Mouse (Mus musculus) midbrain, embryonic 14.5 days (tissue): ENCODE measurements at regions not wholly inside any gene's neighbourhood (a gene's known extent, or its start where the extent isn't known, plus 50 kb on each side); places are given as distances from the start of the nearest gene placed in this dataset.

Source experiments
- ATAC-seq: fragments of 200-750 bp; cut with Nextera tagmentation; 2 replicates; pipeline ENCODE4 v1.8.0; 2017; ENCODE audit warnings: moderate number of reproducible peaks, moderate library complexity; ENCODE audit not compliant: low FRiP score, low TSS enrichment
- DNase-seq: peaks from one replicate; pipeline ENCODE4 v3.0.0-alpha.2; 2015
- H3K27ac ChIP-seq: fragments of 300-500 bp; sonication (generic); replicated peaks from 2 replicates; pipeline ENCODE4 v1.5.1; 2014; ENCODE audit warnings: mild to moderate bottlenecking, low read depth, low read length, moderate library complexity
- H3K27me3 ChIP-seq: fragments of 300-500 bp; sonication (generic); 2 replicates; pipeline ENCODE4 v1.6.1; 2014; ENCODE audit warnings: low read length, control low read depth, mixed read lengths; ENCODE audit not compliant: control insufficient read depth, insufficient read depth
- H3K36me3 ChIP-seq: fragments of 300-500 bp; sonication (generic); 2 replicates; pipeline ENCODE4 v1.6.1; 2014; ENCODE audit warnings: low read length, control low read depth; ENCODE audit not compliant: control insufficient read depth, insufficient read depth
- H3K4me1 ChIP-seq: fragments of 300-500 bp; sonication (generic); 2 replicates; pipeline ENCODE4 v1.6.1; 2014; ENCODE audit warnings: mild to moderate bottlenecking, antibody characterized with exemption, low read length, control low read depth; ENCODE audit not compliant: control insufficient read depth, insufficient read depth
- H3K4me2 ChIP-seq: fragments of 300-500 bp; sonication (generic); 2 replicates; pipeline ENCODE4 v1.6.1; 2014; ENCODE audit warnings: mild to moderate bottlenecking, low read length, moderate library complexity
- H3K4me3 ChIP-seq: fragments of 300-500 bp; sonication (generic); replicated peaks from 2 replicates; pipeline ENCODE4 v1.5.1; 2014; ENCODE audit warnings: low read depth, low read length
- H3K9ac ChIP-seq: fragments of 300-500 bp; sonication (generic); replicated peaks from 2 replicates; pipeline ENCODE4 v1.6.1; 2014; ENCODE audit warnings: mild to moderate bottlenecking, low read length, moderate library complexity
- H3K9me3 ChIP-seq: fragments of 300-500 bp; sonication (generic); 2 replicates; pipeline ENCODE4 v1.6.1; 2016; ENCODE audit warnings: low read length, control low read depth, mixed read lengths; ENCODE audit not compliant: control insufficient read depth
- whole genome bisulfite sequencing: fragments of 180-500 bp; shearing (Covaris S2); extraction: QIAGEN DNeasy Blood & Tissue Kit; methylation state at CpG from one replicate; pipeline ENCODE4 v1.1.7; 2014; 5-methylcytosine and 5-hydroxymethylcytosine counted together

DNA sequence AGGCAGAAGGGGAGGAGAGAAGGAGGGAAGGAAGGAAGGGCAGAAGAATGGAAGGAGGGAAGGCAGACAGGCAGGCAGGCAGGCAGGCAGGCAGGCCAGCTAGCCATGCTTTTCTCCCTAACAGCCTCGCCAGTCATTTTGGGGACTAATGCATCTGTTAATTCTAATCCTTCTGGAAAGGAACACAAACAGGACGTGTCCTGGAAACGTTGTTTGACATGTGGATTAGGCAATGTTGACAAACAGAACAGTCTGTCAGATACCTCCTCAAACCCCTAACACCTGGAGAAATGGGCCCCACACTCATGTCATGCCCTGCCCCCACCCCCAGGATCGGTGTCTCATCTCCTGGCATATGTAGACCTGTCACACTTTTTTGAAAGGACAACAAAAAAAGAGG lies 206.7 kb upstream of the Adamts9 start:
- Histone ChIP-seq H3K4me2 (no peak overlapping the region), H3K27ac (no peak overlapping the region), H3K4me1 (no peaks in the 10 kb centered on the region), H3K9ac (no peak overlapping the region), H3K36me3 (no peaks in the 10 kb centered on the region), H3K9me3 (no peaks in the 10 kb centered on the region), H3K4me3 (no peak overlapping the region), H3K27me3 (no peaks in the 10 kb centered on the region)
- DNase-seq (no peak), ATAC-seq (no peak)
- 51% methylated on average over 4 of the region's 4 CpGs for WGBS

DNA sequence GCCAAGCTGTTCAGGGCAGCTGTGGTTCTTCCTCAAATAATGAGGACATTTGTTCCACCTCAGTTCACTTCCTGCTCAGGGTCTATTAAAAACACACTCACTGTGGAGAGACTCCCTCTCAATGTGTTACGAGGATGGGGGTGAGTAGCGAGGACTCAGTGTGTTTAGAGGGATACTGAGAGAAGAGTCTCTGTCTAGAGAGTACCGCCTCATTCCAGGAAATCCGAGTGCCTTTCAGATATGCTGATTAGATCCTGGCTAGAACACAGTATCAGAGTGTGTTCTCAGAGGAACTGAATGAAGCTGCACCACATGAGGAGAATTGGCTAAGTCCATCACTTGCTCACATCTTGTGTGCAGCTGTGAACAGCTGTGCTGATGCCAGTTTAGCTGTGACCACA lies 197.0 kb upstream of the Adamts9 start:
- peak; percentile 9 for DNase-seq
- Histone ChIP-seq H3K9ac (no peak overlapping the region), H3K4me1 (no peaks in the 10 kb centered on the region), H3K4me3 (no peak overlapping the region), H3K36me3 (no peaks in the 10 kb centered on the region), H3K9me3 (no peaks in the 10 kb centered on the region), H3K4me2 (no peak overlapping the region), H3K27me3 (no peaks in the 10 kb centered on the region), H3K27ac (no peak overlapping the region)
- WGBS, result 45% methylated on average over 4 of the region's 4 CpGs
- no peak for ATAC-seq

DNA sequence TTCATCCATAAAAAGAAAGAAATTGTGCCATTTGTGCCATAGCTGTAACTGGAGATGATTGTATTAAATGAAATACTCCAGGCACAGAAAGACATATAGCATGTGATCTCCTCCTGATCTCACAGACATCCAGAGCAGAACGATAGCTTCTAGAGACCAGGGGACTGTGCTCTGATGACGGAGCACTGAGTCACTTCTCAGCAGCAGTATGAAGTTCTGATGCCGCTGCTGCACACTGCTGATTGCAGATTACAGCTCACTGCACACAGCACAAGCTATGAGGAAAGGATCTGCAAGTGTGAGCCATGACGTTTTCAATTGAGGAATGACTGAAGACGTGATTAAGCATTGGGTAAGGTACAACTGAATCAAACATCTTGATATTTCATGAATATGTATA lies 190.6 kb upstream of the Adamts9 start:
- no peak for ATAC-seq
- no peak overlapping the region for H3K4me3 ChIP-seq
- no peak overlapping the region for H3K4me2 ChIP-seq
- DNase-seq, result no peak
- 67% methylated on average over 5 of the region's 5 CpGs for WGBS
- no peaks in the 10 kb centered on the region for H3K27me3 ChIP-seq
- no peaks in the 10 kb centered on the region for H3K4me1 ChIP-seq
- H3K9ac ChIP-seq, result no peak overlapping the region
- H3K27ac ChIP-seq, result no peak overlapping the region
- H3K9me3 ChIP-seq, result no peaks in the 10 kb centered on the region
- H3K36me3 ChIP-seq, result no peaks in the 10 kb centered on the region

DNA sequence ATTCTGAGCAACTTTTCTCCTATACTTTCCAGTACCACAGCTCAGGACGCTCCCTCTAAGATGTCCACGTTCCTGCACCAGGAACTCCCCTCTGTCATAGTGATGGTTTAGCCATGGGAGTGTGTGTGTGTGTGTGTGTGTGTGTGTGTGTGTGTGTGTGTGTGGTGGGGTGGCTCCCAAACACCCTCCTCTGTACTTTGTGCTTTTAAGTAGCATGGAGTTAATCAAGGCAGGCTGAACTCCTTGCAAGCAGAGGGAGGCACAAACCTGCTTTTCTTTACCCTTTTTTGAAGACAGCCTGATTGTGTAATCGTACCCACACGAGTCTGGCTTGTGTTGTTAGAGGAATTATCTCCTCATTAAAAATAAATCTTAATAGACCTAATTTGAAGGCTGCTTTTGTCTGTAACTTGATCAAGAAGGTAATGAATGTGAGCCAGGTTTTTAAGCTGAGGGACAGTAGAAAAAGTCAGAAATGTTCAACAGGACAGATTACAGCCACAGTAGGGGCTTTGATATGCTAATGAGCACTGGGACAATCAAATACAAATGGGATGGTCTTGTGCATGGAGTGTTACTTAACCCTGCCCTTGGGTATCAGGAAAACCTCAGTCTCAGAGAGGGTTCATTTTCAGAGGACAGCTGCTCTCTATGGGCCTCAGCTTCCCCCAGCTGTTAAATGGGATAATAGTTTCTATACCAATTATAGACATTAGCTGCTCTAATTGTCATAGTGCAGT lies 187.8 kb upstream of the Adamts9 start:
- ATAC-seq (no peak), DNase-seq (no peak)
- Histone ChIP-seq H3K36me3 (no peaks in the 10 kb centered on the region), H3K4me3 (no peak overlapping the region), H3K4me2 (no peak overlapping the region), H3K9me3 (no peaks in the 10 kb centered on the region), H3K4me1 (no peaks in the 10 kb centered on the region), H3K9ac (no peak overlapping the region), H3K27me3 (no peaks in the 10 kb centered on the region), H3K27ac (no peak overlapping the region)
- WGBS, result 28% methylated on average over 4 of the region's 4 CpGs

DNA sequence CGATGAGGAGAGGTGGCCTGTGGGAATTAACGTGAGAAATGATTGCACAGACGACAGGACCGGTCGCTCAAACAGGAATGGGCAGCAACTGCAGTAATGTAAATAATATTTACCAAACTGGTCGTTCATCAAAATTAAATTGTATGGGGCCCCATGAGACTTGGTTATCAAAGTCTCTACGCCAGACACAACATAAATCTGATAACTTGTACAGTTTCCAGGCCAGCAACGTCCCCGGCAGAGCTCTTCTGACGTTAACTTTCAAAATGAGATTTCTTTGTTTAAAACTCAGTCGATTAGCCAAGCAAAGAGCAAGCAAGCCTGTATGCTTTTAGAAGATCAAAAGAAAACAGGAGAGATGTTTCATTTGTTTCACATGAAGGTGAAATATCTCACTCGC lies 176.2 kb upstream of the Adamts9 start:
- Histone ChIP-seq H3K4me1 (no peaks in the 10 kb centered on the region), H3K4me3 (no peak overlapping the region), H3K9ac (no peak overlapping the region), H3K27me3 (no peaks in the 10 kb centered on the region), H3K9me3 (no peaks in the 10 kb centered on the region), H3K27ac (no peak overlapping the region), H3K4me2 (no peak overlapping the region), H3K36me3 (no peaks in the 10 kb centered on the region)
- DNase-seq, result no peak
- ATAC-seq, result no peak
- whole genome bisulfite sequencing, result 88% methylated on average over 12 of the region's 12 CpGs

DNA sequence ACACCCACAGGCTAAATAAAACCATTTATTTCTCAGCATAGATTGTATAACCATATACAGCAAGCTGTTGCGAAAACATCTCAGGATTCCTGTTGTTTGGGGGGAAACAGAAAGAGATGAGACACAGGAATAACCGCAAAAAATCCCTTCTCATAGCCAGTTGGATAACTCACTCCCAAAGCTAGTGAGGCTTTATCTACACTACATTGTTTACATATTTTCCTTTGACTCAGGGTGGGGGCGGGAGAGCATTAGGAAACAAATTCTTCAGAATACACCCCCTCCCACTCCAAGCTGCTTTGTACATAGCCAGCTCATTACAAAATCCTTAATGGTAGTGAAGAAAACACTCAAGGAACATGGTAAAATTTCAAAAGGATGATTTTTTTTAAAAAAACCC lies 170.1 kb upstream of the Adamts9 start:
- ATAC-seq (no peak), DNase-seq (no peak)
- no peaks in the 10 kb centered on the region for H3K27me3 ChIP-seq
- 92% methylated on average over 3 of the region's 3 CpGs for WGBS
- H3K4me1 ChIP-seq, result no peaks in the 10 kb centered on the region
- no peaks in the 10 kb centered on the region for H3K36me3 ChIP-seq
- no peaks in the 10 kb centered on the region for H3K9me3 ChIP-seq
- H3K27ac ChIP-seq, result no peak overlapping the region
- H3K4me3 ChIP-seq, result no peak overlapping the region
- H3K9ac ChIP-seq, result no peak overlapping the region
- no peak overlapping the region for H3K4me2 ChIP-seq

DNA sequence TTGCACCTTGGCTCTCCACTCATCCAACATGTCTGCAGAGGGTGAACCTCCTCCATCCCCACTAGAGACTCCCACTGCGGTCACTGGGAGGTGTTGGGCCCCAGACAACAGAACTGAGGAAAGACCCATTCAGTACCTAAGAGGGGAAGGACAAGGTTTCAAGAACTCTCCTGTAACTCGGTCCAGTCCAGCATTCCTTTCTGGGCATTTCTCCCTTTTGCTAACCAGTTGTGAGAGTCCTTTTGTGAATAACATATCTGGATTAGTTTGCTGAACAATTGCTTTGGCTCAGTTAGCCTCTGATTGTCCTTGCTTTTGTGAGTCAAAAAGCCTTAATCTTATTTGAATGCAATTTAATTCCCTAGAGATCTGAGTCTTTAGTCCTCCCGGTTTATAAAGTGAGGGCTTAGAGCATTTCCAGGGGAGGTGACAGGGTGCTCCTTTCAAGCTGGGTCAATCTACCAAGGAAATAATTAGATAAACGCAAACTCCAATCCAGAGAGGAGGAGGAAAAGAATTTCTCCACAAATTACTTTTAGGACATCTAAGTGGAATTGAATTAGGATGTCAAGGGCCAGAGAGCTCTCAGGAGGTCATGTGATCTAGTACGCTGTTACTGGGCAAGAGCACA lies 151.6 kb upstream of the Adamts9 start:
- Histone ChIP-seq H3K9me3 (no peaks in the 10 kb centered on the region), H3K9ac (no peak overlapping the region), H3K27me3 (no peaks in the 10 kb centered on the region), H3K36me3 (no peaks in the 10 kb centered on the region), H3K4me2 (no peak overlapping the region), H3K4me3 (no peak overlapping the region), H3K27ac (no peak overlapping the region), H3K4me1 (no peaks in the 10 kb centered on the region; the same call in 1 of the 2 replicates)
- DNase-seq (peak; percentile 34), ATAC-seq (no peak)
- WGBS, result 5% methylated on average over 5 of the region's 5 CpGs

DNA sequence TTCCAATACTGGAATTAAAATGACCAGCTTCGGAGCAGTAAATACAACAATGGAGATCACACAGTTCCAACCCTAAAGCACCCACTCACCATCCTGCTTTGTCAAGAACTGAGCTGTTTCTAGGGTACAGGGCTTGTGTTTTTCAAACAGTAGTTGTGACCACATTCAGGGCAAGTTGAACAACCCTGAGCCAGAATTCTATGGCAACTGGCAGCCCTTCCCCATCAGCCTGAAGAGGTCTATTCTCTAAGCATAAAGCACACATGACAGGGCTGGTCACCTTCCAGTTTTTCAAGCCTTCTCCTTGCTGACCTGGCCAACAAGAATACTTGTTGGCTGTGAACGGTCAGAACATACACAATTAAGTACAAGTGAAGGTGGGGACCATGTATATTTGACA lies 150.5 kb upstream of the Adamts9 start:
- H3K4me1 ChIP-seq, result no peaks in the 10 kb centered on the region; the same call in 1 of the 2 replicates
- no peaks in the 10 kb centered on the region for H3K27me3 ChIP-seq
- H3K9ac ChIP-seq, result no peak overlapping the region
- DNase-seq, result no peak
- no peaks in the 10 kb centered on the region for H3K9me3 ChIP-seq
- H3K4me2 ChIP-seq, result no peak overlapping the region
- ATAC-seq, result no peak
- no peaks in the 10 kb centered on the region for H3K36me3 ChIP-seq
- no peak overlapping the region for H3K27ac ChIP-seq
- no peak overlapping the region for H3K4me3 ChIP-seq
- WGBS, result 64% methylated on average over 2 of the region's 2 CpGs

DNA sequence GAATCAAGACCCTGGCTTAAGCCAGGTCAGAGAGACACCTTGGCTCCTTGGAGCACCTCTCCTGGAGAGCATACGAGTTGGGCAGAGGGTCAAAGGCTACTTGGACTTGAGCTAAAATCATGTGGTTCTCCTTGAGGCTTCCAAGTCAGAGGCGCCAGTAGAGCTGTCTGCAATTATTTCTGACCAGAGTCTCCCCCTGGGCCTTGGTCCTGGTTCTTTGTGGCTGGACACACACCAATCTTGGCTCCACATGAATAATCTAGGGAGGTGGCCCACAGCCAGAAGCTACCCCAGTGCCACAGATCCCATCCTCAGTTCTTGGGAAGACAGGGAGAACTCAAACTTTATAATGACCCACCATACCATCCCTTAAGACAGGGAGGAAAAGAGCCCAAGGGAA lies 144.0 kb upstream of the Adamts9 start:
- H3K4me3 ChIP-seq, result no peak overlapping the region
- 86% methylated on average over 2 of the region's 2 CpGs for WGBS
- H3K9me3 ChIP-seq, result no peaks in the 10 kb centered on the region
- DNase-seq, result no peak
- no peaks in the 10 kb centered on the region for H3K36me3 ChIP-seq
- no peak for ATAC-seq
- H3K4me1 ChIP-seq, result no peaks in the 10 kb centered on the region
- H3K27me3 ChIP-seq, result no peaks in the 10 kb centered on the region
- H3K27ac ChIP-seq, result no peak overlapping the region
- no peak overlapping the region for H3K9ac ChIP-seq
- no peak overlapping the region for H3K4me2 ChIP-seq
